Mouse (Mus musculus) ovary, postnatal 10 days (tissue): ENCODE measurements around the gene Slc26a8.

ENCODE experiments used
- DNase-seq: peaks from one replicate; pipeline ENCODE4 v3.0.0; 2022; ENCODE audit warnings: low spot score

Slc26a8 gene

GRCm38 (mm10) chr17:28591476-28591875, 98.6 kb downstream of the Slc26a8 start:
- DNase-seq: no peak

GRCm38 (mm10) chr17:28590596-28590995, 99.4 kb downstream of the Slc26a8 start:
- DNase-seq: no peak

- DNase-seq: no peak
Observed at GRCm38 (mm10) chr17:28588591-28588990, 101.4 kb downstream of the Slc26a8 start.
